8 mouse cellular contexts compared by ENCODE assay signal in genomic region chr17:46703971-46704886, GRCm38 (mm10). TPM values are rescaled to one million over a fixed set of nuclear protein-coding genes. Genes with fewer than 3 reads are reported as not detected.
DNase-seq lines count a peak whose midpoint lies in the region; ATAC-seq lines count a peak whose summit lies in the region.

No protein-coding gene starts in this region.

- DNase-seq in gastrocnemius, adult 18-20 months (ENCODE audit: low spot score), result peak; percentile 15
- no peak for DNase-seq in gastrocnemius, adult 8-10 months (ENCODE audit: low spot score in 2 of 2)
- DNase-seq in CD4-positive helper T cell, adult 2 months (ENCODE audit: low read depth, low spot score), result peak; percentile 48
- no peak for DNase-seq in limb, embryonic 10.5 days (ENCODE audit: low spot score)
- peak; percentile 31 for DNase-seq in neural tube, embryonic 10.5 days (ENCODE audit: extremely low spot score, low spot score)
- no peak for DNase-seq in adrenal gland, postnatal 36 days
- DNase-seq in right cerebral cortex, adult 18-20 months, result no peak

- no peaks in the 10 kb centered on the region for H3K9me3 ChIP-seq in embryonic facial prominence, embryonic 12.5 days
- H3K9me3 ChIP-seq in limb, embryonic 10.5 days (replicated peaks), result no peaks in the 10 kb centered on the region

- peak overlapping the region; percentile 86 for H3K4me2 ChIP-seq in embryonic facial prominence, embryonic 12.5 days (replicated peaks)

- WGBS in embryonic facial prominence, embryonic 12.5 days, result 5% methylated on average over 40 of the region's 41 CpGs
- WGBS in limb, embryonic 10.5 days, result 6% methylated on average over 41 of the region's 41 CpGs

- H3K27me3 ChIP-seq in embryonic facial prominence, embryonic 12.5 days, result no peaks in the 10 kb centered on the region
- no peaks in the 10 kb centered on the region for H3K27me3 ChIP-seq in limb, embryonic 10.5 days (ENCODE audit: low read depth, poor library complexity, severe bottlenecking)

- peak overlapping the region; percentile 92 for H3K27ac ChIP-seq in embryonic facial prominence, embryonic 12.5 days
- H3K27ac ChIP-seq in limb, embryonic 10.5 days, result peak overlapping the region; percentile 94

- H3K36me3 ChIP-seq in embryonic facial prominence, embryonic 12.5 days, result peaks cover 12% of the 10 kb centered on the region
- H3K36me3 ChIP-seq in limb, embryonic 10.5 days, result peaks cover 31% of the 10 kb centered on the region

- peak overlapping the region; percentile 89 for H3K4me3 ChIP-seq in embryonic facial prominence, embryonic 12.5 days
- peak overlapping the region; percentile 95 for H3K4me3 ChIP-seq in limb, embryonic 10.5 days

- peak; percentile 78 for ATAC-seq in embryonic facial prominence, embryonic 12.5 days (ENCODE audit: insufficient number of reproducible peaks, insufficient read depth, low FRiP score, low TSS enrichment)

- peaks cover 35% of the 10 kb centered on the region for H3K4me1 ChIP-seq in embryonic facial prominence, embryonic 12.5 days
- H3K4me1 ChIP-seq in limb, embryonic 10.5 days, result peaks cover 39% of the 10 kb centered on the region

- peak overlapping the region; percentile 96 for H3K9ac ChIP-seq in embryonic facial prominence, embryonic 12.5 days

RNA-seq across cellular contexts. Expression of gene Ppp2r5d, which starts 0.7 kb away (rescaled TPM):
- total RNA-seq in gastrocnemius, adult 18-20 months (2021), result 10 to 100 TPM; 26.4 to 28.3 TPM
- 10 to 100 TPM; 25.5 to 28.1 (median 26.8) TPM for total RNA-seq in gastrocnemius, adult 8-10 months (2022)
- 110 and 111 TPM in 2 replicates for polyA plus RNA-seq in embryonic facial prominence, embryonic 12.5 days (2016; fragmentation: Nextera tagmentation; extraction: Ambion mirVana)
- 152 and 160 TPM in 2 replicates for polyA plus RNA-seq in limb, embryonic 10.5 days (2016; fragmentation: Nextera tagmentation; extraction: Ambion mirVana)
- 10 to 100 TPM; 40.9 to 46.1 TPM for total RNA-seq in adrenal gland, postnatal 36 days (2021)

RNA-seq across cellular contexts. Expression of gene Pex6, which starts 7.0 kb away (rescaled TPM):
- total RNA-seq in gastrocnemius, adult 18-20 months (2021), result 10 to 100 TPM; 13.6 to 15.0 TPM
- total RNA-seq in gastrocnemius, adult 8-10 months (2022), result 10 to 100 TPM; 12.9 to 18.6 (median 16.0) TPM
- polyA plus RNA-seq in embryonic facial prominence, embryonic 12.5 days (2016; fragmentation: Nextera tagmentation; extraction: Ambion mirVana), result 43.0 and 45.1 TPM in 2 replicates
- polyA plus RNA-seq in limb, embryonic 10.5 days (2016; fragmentation: Nextera tagmentation; extraction: Ambion mirVana), result 24.6 and 26.9 TPM in 2 replicates
- 10 to 100 TPM; 59.3 to 64.9 TPM for total RNA-seq in adrenal gland, postnatal 36 days (2021)

RNA-seq across cellular contexts. Expression of gene Klhdc3, which starts 23.5 kb away (rescaled TPM):
- 10 to 100 TPM; 64.7 to 90.2 TPM for total RNA-seq in gastrocnemius, adult 18-20 months (2021)
- total RNA-seq in gastrocnemius, adult 8-10 months (2022), result 10 to 100 TPM; 61.0 to 83.8 (median 75.5) TPM
- 134 and 137 TPM in 2 replicates for polyA plus RNA-seq in embryonic facial prominence, embryonic 12.5 days (2016; fragmentation: Nextera tagmentation; extraction: Ambion mirVana)
- 143 and 150 TPM in 2 replicates for polyA plus RNA-seq in limb, embryonic 10.5 days (2016; fragmentation: Nextera tagmentation; extraction: Ambion mirVana)
- total RNA-seq in adrenal gland, postnatal 36 days (2021), result 10 to 100 TPM; 59.2 to 75.3 TPM

RNA-seq across cellular contexts. Expression of gene Gnmt, which starts 24.7 kb away (rescaled TPM):
- total RNA-seq in gastrocnemius, adult 18-20 months (2021), result 1 to 10 TPM; 2.2 to 3.4 TPM
- 1 to 10 TPM in 2 of 4 experiments, under 1 TPM in 2; 0.65 to 5.1 (median 1.9) TPM for total RNA-seq in gastrocnemius, adult 8-10 months (2022)
- 0.69 and 0.74 TPM in 2 replicates for polyA plus RNA-seq in embryonic facial prominence, embryonic 12.5 days (2016; fragmentation: Nextera tagmentation; extraction: Ambion mirVana)
- 0.48 and 0.83 TPM in 2 replicates for polyA plus RNA-seq in limb, embryonic 10.5 days (2016; fragmentation: Nextera tagmentation; extraction: Ambion mirVana)
- total RNA-seq in adrenal gland, postnatal 36 days (2021), result 1 to 10 TPM; 1.5 to 2.7 TPM

RNA-seq across cellular contexts. Expression of gene Mea1, which starts 25.6 kb away (rescaled TPM):
- 10 to 100 TPM; 41.3 to 48.6 TPM for total RNA-seq in gastrocnemius, adult 18-20 months (2021)
- total RNA-seq in gastrocnemius, adult 8-10 months (2022), result 10 to 100 TPM; 36.9 to 42.6 (median 39.8) TPM
- 170 and 174 TPM in 2 replicates for polyA plus RNA-seq in embryonic facial prominence, embryonic 12.5 days (2016; fragmentation: Nextera tagmentation; extraction: Ambion mirVana)
- 143 and 145 TPM in 2 replicates for polyA plus RNA-seq in limb, embryonic 10.5 days (2016; fragmentation: Nextera tagmentation; extraction: Ambion mirVana)
- total RNA-seq in adrenal gland, postnatal 36 days (2021), result 100 to 1,000 TPM in 1 of 2 experiments, 10 to 100 TPM in 1; 94.2 to 104 TPM

Comparison
In these comparisons a context has a peak if more than half of its experiments do, and no peak if none do; other contexts are left out.
1. DNase-seq: peak in gastrocnemius, adult 18-20 months (single experiment), CD4-positive helper T cell, adult 2 months (single experiment) and neural tube, embryonic 10.5 days (single experiment); none in gastrocnemius, adult 8-10 months (0 of 2), limb, embryonic 10.5 days (single experiment), adrenal gland, postnatal 36 days (0 of 2) and right cerebral cortex, adult 18-20 months (single experiment).